ENCODE assay signal across 8 mouse cellular contexts in genomic region chr3:104219531-104220294, GRCm38 (mm10). TPM values are rescaled to one million over a fixed set of nuclear protein-coding genes. Genes with fewer than 3 reads are reported as not detected.
DNase-seq lines count a peak whose midpoint lies in the region; ATAC-seq lines count a peak whose summit lies in the region.

No protein-coding gene starts in this region.

- no peaks in the 10 kb centered on the region for H3K27me3 ChIP-seq in forebrain, embryonic 15.5 days

- no peaks in the 10 kb centered on the region for H3K36me3 ChIP-seq in forebrain, embryonic 15.5 days

- H3K4me2 ChIP-seq in forebrain, embryonic 15.5 days (replicated peaks): peak overlapping the region; percentile 69

- peak overlapping the region; percentile 87 for H3K9ac ChIP-seq in forebrain, embryonic 15.5 days (replicated peaks)

- H3K4me3 ChIP-seq in forebrain, embryonic 15.5 days: peak overlapping the region; percentile 93

- intact Hi-C loops in heart, postnatal 25 days (cut with DNase I): loop anchor here (5.0 kb wide), 4 partner anchors 98 to 223 kb away; no protein-coding TSS in a partner anchor

- under 1% methylated on average over 88 of the region's 107 CpGs for WGBS in forebrain, embryonic 15.5 days

- peak; percentile 61 for DNase-seq in CD4-positive helper T cell, adult 2 months (ENCODE audit: low read depth, low spot score)
- peak; percentile 43 for DNase-seq in brain, adult 2 months (ENCODE audit: low read depth, low spot score)
- peak; percentile 33 for DNase-seq in heart, postnatal 25 days (ENCODE audit: low spot score)
- peak; percentile 16 to 37 for DNase-seq in layer of hippocampus, adult 18-20 months (ENCODE audit: low spot score in 2 of 2)
- DNase-seq in lung, adult 18-20 months: peak; percentile 55 to 59
- DNase-seq in ovary, adult 18-20 months (ENCODE audit: low spot score): peak; percentile 6
- peak; percentile 53 to 64 for DNase-seq in thymus, postnatal 10 days (ENCODE audit: low spot score in 2 of 2)

- H3K9me3 ChIP-seq in forebrain, embryonic 15.5 days: no peaks in the 10 kb centered on the region

- H3K27ac ChIP-seq in forebrain, embryonic 15.5 days (replicated peaks): peak overlapping the region; percentile 98

- H3K4me1 ChIP-seq in forebrain, embryonic 15.5 days: peaks cover 18% of the 10 kb centered on the region

- ATAC-seq in forebrain, embryonic 15.5 days (replicated peaks): peak; percentile 0; the same call in 1 of the 2 replicates

RNA-seq across cellular contexts. Expression of gene Magi3, which starts 0.5 kb away (rescaled TPM):
- polyA plus RNA-seq in forebrain, embryonic 15.5 days (2015; fragmentation: Nextera tagmentation; extraction: Ambion mirVana): 5.2 and 6.0 TPM in 2 replicates
- total RNA-seq in heart, postnatal 25 days (2021): 10 to 100 TPM; 34.3 to 35.6 TPM
- 10 to 100 TPM; 33.4 to 34.2 TPM for total RNA-seq in layer of hippocampus, adult 18-20 months (2021)

Comparison
In these comparisons a context has a peak if more than half of its experiments do, and no peak if none do; other contexts are left out.
1. Peak in every context shown above with its lines: DNase-seq, ATAC-seq, H3K4me3 ChIP-seq and H3K27ac ChIP-seq.
2. DNase-seq: peak in every context shown above with its lines; median percentile 61 in CD4-positive helper T cell, adult 2 months; 58 in thymus, postnatal 10 days; 57 in lung, adult 18-20 months; 43 in brain, adult 2 months; 33 in heart, postnatal 25 days; 26 in layer of hippocampus, adult 18-20 months; 6 in ovary, adult 18-20 months.